Mouse (Mus musculus) liver, embryonic 11.5 days (tissue): ENCODE measurements at regions not wholly inside any gene's neighbourhood (a gene's known extent, or its start where the extent isn't known, plus 50 kb on each side); places are given as distances from the start of the nearest gene placed in this dataset.

Experiments used
- ATAC-seq: fragments of 200-750 bp; cut with Nextera tagmentation; replicated peaks from 2 replicates; pipeline ENCODE4 v1.8.0; 2017; ENCODE audit warnings: moderate number of reproducible peaks, mild to moderate bottlenecking, moderate TSS enrichment, moderate library complexity; ENCODE audit not compliant: low FRiP score
- DNase-seq: peaks from one replicate; pipeline ENCODE4 v3.0.0-alpha.2; 2017; ENCODE audit warnings: low spot score
- H3K27ac ChIP-seq: fragments of 300-500 bp; sonication (generic); 2 replicates; pipeline ENCODE4 v1.5.1; 2014; ENCODE audit warnings: mild to moderate bottlenecking, low read depth, low read length, control low read depth
- H3K27me3 ChIP-seq: fragments of 300-500 bp; sonication (generic); replicated peaks from 2 replicates; pipeline ENCODE4 v1.6.1; 2014; ENCODE audit warnings: low read length, mixed read lengths; ENCODE audit not compliant: control insufficient read depth, insufficient read depth
- H3K36me3 ChIP-seq: fragments of 300-500 bp; sonication (generic); 2 replicates; pipeline ENCODE4 v1.6.1; 2014; ENCODE audit warnings: mild to moderate bottlenecking, low read length, moderate library complexity, mixed read lengths; ENCODE audit not compliant: control insufficient read depth, insufficient read depth
- H3K4me1 ChIP-seq: fragments of 300-500 bp; sonication (generic); replicated peaks from 2 replicates; pipeline ENCODE4 v1.6.1; 2014; ENCODE audit warnings: low read length, mixed read lengths; ENCODE audit not compliant: control insufficient read depth, insufficient read depth
- H3K4me2 ChIP-seq: fragments of 300-500 bp; sonication (generic); 2 replicates; pipeline ENCODE4 v1.6.1; 2014; ENCODE audit warnings: mild to moderate bottlenecking, control low read depth, moderate library complexity
- H3K4me3 ChIP-seq: fragments of 300-500 bp; sonication (generic); 2 replicates; pipeline ENCODE4 v1.5.1; 2014; ENCODE audit warnings: low read depth, low read length, control low read depth
- H3K9ac ChIP-seq: fragments of 300-500 bp; sonication (generic); 2 replicates; pipeline ENCODE4 v1.6.1; 2014; ENCODE audit warnings: low read depth, low read length, control low read depth
- H3K9me3 ChIP-seq: fragments of 300-500 bp; sonication (generic); 2 replicates; pipeline ENCODE4 v1.6.1; 2016; ENCODE audit warnings: low read length, inconsistent platforms, mixed read lengths; ENCODE audit not compliant: control insufficient read depth
- WGBS: fragments of 180-500 bp; shearing (Covaris S2); extraction: QIAGEN DNeasy Blood & Tissue Kit; methylation state at CpG from one replicate; pipeline ENCODE4 v1.1.7; 2014; 5-methylcytosine and 5-hydroxymethylcytosine counted together

DNA sequence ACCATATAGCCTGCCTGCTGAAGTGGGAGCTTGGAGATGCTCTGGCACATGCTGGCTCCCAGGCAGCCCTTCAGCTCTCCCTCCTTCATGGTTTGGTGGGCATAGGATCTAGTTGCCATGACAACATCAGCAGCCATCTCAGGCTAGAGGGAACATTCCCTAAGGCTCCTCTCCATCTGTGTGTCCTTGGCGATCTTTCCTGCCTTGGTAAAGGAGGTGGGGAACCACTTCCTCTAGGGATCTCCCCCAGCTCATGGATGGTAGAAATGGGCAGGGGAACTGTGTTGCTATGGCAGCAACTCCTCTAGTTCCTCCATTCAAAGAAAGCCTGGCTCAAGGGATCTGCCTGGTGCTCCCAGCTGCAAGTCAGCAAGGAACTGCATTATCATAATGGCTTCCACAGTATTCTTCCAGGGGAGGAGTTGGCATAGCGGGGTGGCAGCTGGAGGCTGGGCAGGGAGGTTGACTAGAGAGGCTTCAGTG is 74.6 kb upstream of the Gpr158 start:
- no peaks in the 10 kb centered on the region for H3K36me3 ChIP-seq
- no peaks in the 10 kb centered on the region for H3K27me3 ChIP-seq
- no peak for DNase-seq
- no peaks in the 10 kb centered on the region for H3K9me3 ChIP-seq
- no peak overlapping the region for H3K4me3 ChIP-seq
- H3K27ac ChIP-seq = no peak overlapping the region
- no peak for ATAC-seq
- WGBS = 59% methylated on average over 2 of the region's 2 CpGs
- H3K4me2 ChIP-seq = no peak overlapping the region
- no peak overlapping the region for H3K9ac ChIP-seq
- no peaks in the 10 kb centered on the region for H3K4me1 ChIP-seq

DNA sequence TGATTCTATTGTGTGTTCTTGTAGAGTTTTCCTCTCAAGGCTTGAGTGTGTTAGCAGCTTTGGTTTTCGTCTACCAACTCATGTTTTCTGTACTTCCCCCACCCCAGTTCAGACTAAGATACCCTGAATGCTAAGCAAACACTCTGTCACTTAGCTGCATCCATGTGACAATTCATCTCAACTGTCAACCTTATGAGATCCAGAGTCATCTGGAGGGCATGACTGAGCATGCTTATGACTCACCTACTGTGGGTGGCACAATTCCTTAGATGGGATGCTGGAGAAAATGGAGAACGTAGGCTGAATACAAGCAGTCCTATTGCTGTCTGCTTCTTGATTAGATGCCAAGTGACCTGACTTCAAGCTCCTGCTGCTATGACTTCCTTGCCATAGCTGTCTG is 73.3 kb upstream of the Gpr158 start:
- Histone ChIP-seq H3K27me3 (no peaks in the 10 kb centered on the region), H3K4me1 (no peaks in the 10 kb centered on the region), H3K9ac (no peak overlapping the region), H3K27ac (no peak overlapping the region), H3K4me2 (no peak overlapping the region), H3K4me3 (no peak overlapping the region), H3K9me3 (no peaks in the 10 kb centered on the region), H3K36me3 (no peaks in the 10 kb centered on the region)
- DNase-seq = no peak
- WGBS = 71% methylated on average over 2 of the region's 2 CpGs
- no peak for ATAC-seq

DNA sequence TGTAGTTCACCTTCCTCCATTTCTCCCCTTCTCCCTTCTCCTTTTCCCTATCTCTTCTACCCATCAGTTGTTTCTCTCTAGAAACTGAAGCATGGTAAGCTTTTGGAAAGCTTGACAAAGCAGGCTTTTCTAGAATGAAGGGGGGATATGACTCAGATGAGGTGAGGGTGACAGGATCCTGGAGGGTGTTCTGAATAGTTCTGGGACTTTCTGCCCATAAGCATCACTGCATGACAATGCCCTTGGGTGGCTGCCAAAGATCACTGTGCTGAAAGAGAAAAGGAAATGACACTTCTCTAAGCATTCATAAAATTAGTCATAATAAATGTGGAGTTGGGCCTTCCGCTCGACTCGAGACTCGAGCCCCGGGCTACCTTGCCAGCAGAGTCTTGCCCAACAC is 67.7 kb upstream of the Gpr158 start:
- Histone ChIP-seq H3K27me3 (no peaks in the 10 kb centered on the region), H3K4me2 (no peak overlapping the region), H3K36me3 (no peaks in the 10 kb centered on the region), H3K9me3 (no peaks in the 10 kb centered on the region), H3K9ac (no peak overlapping the region), H3K4me3 (no peak overlapping the region), H3K4me1 (no peaks in the 10 kb centered on the region), H3K27ac (no peak overlapping the region)
- WGBS = 90% methylated on average over 5 of the region's 5 CpGs
- DNase-seq = no peak
- no peak for ATAC-seq
